Mouse (Mus musculus) liver, adult 2 months (tissue): ENCODE measurements around the gene Arhgef16. TPM values are rescaled to one million over a fixed set of nuclear protein-coding genes. Genes with fewer than 3 reads are reported as not detected.

Experiments used
- DNase-seq: peaks from one replicate; pipeline ENCODE4 v3.0.0-alpha.2; 2011; ENCODE audit warnings: low read depth, low spot score; ENCODE audit errors: extremely low read depth
- H3K27ac ChIP-seq: fragments of 200-500 bp; replicated peaks from 2 replicates; pipeline ENCODE4 v1.5.1; 2012; ENCODE audit warnings: low read depth, mild to moderate bottlenecking, control low read depth, inconsistent platforms, low read length; ENCODE audit not compliant: insufficient read depth
- H3K27me3 ChIP-seq: fragments of 200-500 bp; 2 replicates; pipeline ENCODE4 v1.6.1; 2012; ENCODE audit warnings: mild to moderate bottlenecking, moderate library complexity, low read length, inconsistent platforms; ENCODE audit not compliant: control insufficient read depth, insufficient read depth
- H3K36me3 ChIP-seq: fragments of 200-500 bp; 2 replicates; pipeline ENCODE4 v1.6.1; 2012; ENCODE audit warnings: low read length, inconsistent platforms; ENCODE audit not compliant: control insufficient read depth, insufficient read depth
- H3K4me1 ChIP-seq: fragments of 200-500 bp; 2 replicates; pipeline ENCODE4 v1.6.1; 2011; ENCODE audit warnings: low read length; ENCODE audit not compliant: control insufficient read depth, insufficient read depth
- H3K4me3 ChIP-seq: fragments of 200-500 bp; 2 replicates; pipeline ENCODE4 v1.5.1; 2011; ENCODE audit warnings: low read depth, mild to moderate bottlenecking, control low read depth, low read length, moderate library complexity; ENCODE audit not compliant: insufficient read depth
- H3K79me2 ChIP-seq: fragments of 200-500 bp; 2 replicates; pipeline ENCODE4 v1.6.1; 2012; ENCODE audit warnings: inconsistent platforms, mild to moderate bottlenecking, low read length, moderate library complexity; ENCODE audit not compliant: control insufficient read depth, insufficient read depth
- H3K9ac ChIP-seq: fragments of 200-500 bp; 2 replicates; pipeline ENCODE4 v1.6.1; 2012; ENCODE audit warnings: low read depth, mild to moderate bottlenecking, control low read depth, inconsistent platforms, low read length
- CTCF ChIP-seq: fragments of 200-500 bp; IDR thresholded peaks from 2 replicates; pipeline ENCODE4 v1.5.1; 2011; ENCODE audit warnings: low read depth, low read length, control low read depth
- POLR2A ChIP-seq: fragments of 200-500 bp; IDR thresholded peaks from 2 replicates; pipeline ENCODE4 v1.6.1; 2011; ENCODE audit warnings: low read length, control low read depth; ENCODE audit not compliant: insufficient read depth; ENCODE audit errors: extremely low read depth
- WGBS: fragments of 180-500 bp; shearing (Covaris S2); methylation state at CpG from one replicate; pipeline ENCODE4 v1.1.7; 2018; 5-methylcytosine and 5-hydroxymethylcytosine counted together
- polyA plus RNA-seq: library from polyadenylated mRNA; depleted of rRNA; stranded (reverse); fragments of >200 nt; gene quantifications from 2 replicates; pipeline ENCODE4 v1.2.3, GENCODE M21; 2012
- total RNA-seq: library from RNA; depleted of rRNA; stranded (reverse); fragments of >200 nt; gene quantifications from 2 replicates; pipeline ENCODE4 v1.2.3, GENCODE M21; 2014

Gene Arhgef16
- total and polyA plus RNA-seq, 2 experiments, result 2.7 to 3.5 TPM

GRCm38 (mm10) chr4:154252537-154253255 is 48.8 kb downstream of the Arhgef16 start:
- H3K27me3 ChIP-seq, result no peaks in the 10 kb centered on the region
- H3K9ac ChIP-seq, result no peak overlapping the region
- H3K79me2 ChIP-seq, result no peaks in the 10 kb centered on the region
- H3K36me3 ChIP-seq, result no peaks in the 10 kb centered on the region
- no peaks in the 10 kb centered on the region; the same call in 1 of the 2 replicates for H3K4me1 ChIP-seq
- no peak for TF ChIP-seq POLR2A
- no peak for TF ChIP-seq CTCF
- no peak overlapping the region for H3K27ac ChIP-seq
- no peak for DNase-seq
- WGBS, result 89% methylated on average over 20 of the region's 20 CpGs
- H3K4me3 ChIP-seq, result no peak overlapping the region

GRCm38 (mm10) chr4:154249316-154249715 is 52.2 kb downstream of the Arhgef16 start:
- 84% methylated on average over 8 of the region's 8 CpGs for WGBS
- DNase-seq, result no peak
- Histone ChIP-seq H3K27me3 (no peaks in the 10 kb centered on the region), H3K9ac (no peak overlapping the region), H3K4me3 (no peak overlapping the region), H3K27ac (no peak overlapping the region), H3K79me2 (no peaks in the 10 kb centered on the region), H3K36me3 (no peaks in the 10 kb centered on the region), H3K4me1 (no peaks in the 10 kb centered on the region; the same call in 1 of the 2 replicates)
- TF ChIP-seq POLR2A (no peak), CTCF (no peak)

- no peak overlapping the region for H3K9ac ChIP-seq
- WGBS, result 93% methylated on average over 21 of the region's 21 CpGs
Observed at GRCm38 (mm10) chr4:154248092-154248805, 53.2 kb downstream of the Arhgef16 start.

GRCm38 (mm10) chr4:154247207-154248091 is 54.0 kb downstream of the Arhgef16 start:
- Histone ChIP-seq H3K27me3 (no peaks in the 10 kb centered on the region), H3K4me1 (no peaks in the 10 kb centered on the region; the same call in 1 of the 2 replicates), H3K36me3 (no peaks in the 10 kb centered on the region), H3K4me3 (no peak overlapping the region), H3K27ac (no peak overlapping the region), H3K9ac (no peak overlapping the region), H3K79me2 (no peaks in the 10 kb centered on the region)
- peak; percentile 28 for DNase-seq
- 69% methylated on average over 22 of the region's 22 CpGs for WGBS
- no peak for TF ChIP-seq POLR2A
- no peak for TF ChIP-seq CTCF

More at GRCm38 (mm10) chr4:154248092-154248805, 53.2 kb downstream of the Arhgef16 start:
- Histone ChIP-seq H3K27ac (no peak overlapping the region), H3K27me3 (no peaks in the 10 kb centered on the region), H3K36me3 (no peaks in the 10 kb centered on the region), H3K4me3 (no peak overlapping the region), H3K79me2 (no peaks in the 10 kb centered on the region), H3K4me1 (no peaks in the 10 kb centered on the region; the same call in 1 of the 2 replicates)
- no peak for TF ChIP-seq POLR2A
- TF ChIP-seq CTCF, result no peak
- no peak for DNase-seq

GRCm38 (mm10) chr4:154246115-154247040 is 55.1 kb downstream of the Arhgef16 start:
- Histone ChIP-seq H3K36me3 (no peaks in the 10 kb centered on the region), H3K27me3 (no peaks in the 10 kb centered on the region), H3K4me3 (peak overlapping the region; percentile 2; the same call in 1 of the 2 replicates), H3K4me1 (no peaks in the 10 kb centered on the region; the same call in 1 of the 2 replicates), H3K27ac (no peak overlapping the region), H3K79me2 (no peaks in the 10 kb centered on the region), H3K9ac (peak overlapping the region; percentile 7; the same call in 1 of the 2 replicates)
- DNase-seq, result peak; percentile 58
- peak; percentile 99 for TF ChIP-seq CTCF
- TF ChIP-seq POLR2A, result no peak
- 12% methylated on average over 18 of the region's 19 CpGs for WGBS
